Mouse (Mus musculus) ES-E14 (cell line): ENCODE measurements around the gene Hs3st5.

Experiments
- CHD2 ChIP-seq: IDR thresholded peaks from 2 replicates; pipeline ENCODE4 v1.6.1; 2014; ENCODE audit warnings: mild to moderate bottlenecking, low read depth, low read length, inconsistent platforms
- HCFC1 ChIP-seq: IDR thresholded peaks from 2 replicates; pipeline ENCODE4 v1.6.1; 2012; ENCODE audit warnings: low read length, inconsistent platforms, borderline replicate concordance; ENCODE audit not compliant: insufficient read depth
- MAFK ChIP-seq: IDR thresholded peaks from 2 replicates; pipeline ENCODE4 v1.6.1; 2014; ENCODE audit warnings: mild to moderate bottlenecking, low read depth, low read length, inconsistent platforms; ENCODE audit not compliant: insufficient read depth
- ZNF384 ChIP-seq: IDR thresholded peaks from 2 replicates; pipeline ENCODE4 v1.6.1; 2012; ENCODE audit warnings: low read depth, low read length, inconsistent platforms

DNA sequence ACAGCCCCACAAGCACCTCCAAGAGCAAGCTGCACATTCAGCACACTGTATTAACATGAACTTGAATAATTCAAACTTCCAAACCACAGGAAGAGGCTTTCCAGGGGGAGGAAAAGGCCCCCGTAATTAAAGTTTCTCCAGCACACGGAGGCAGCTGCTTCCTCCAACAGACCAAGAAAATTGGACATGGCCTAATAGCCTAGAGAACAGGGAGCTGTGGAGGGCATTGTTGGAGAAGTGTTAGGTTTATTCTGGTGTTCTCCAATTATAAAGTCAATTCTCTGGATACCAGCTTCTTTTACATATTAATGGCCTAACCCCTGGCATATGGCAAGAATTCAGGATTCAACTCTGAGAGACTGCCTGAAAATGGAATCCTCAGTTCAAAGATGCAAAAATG lies 60.6 kb downstream of the Hs3st5 start:
- TF ChIP-seq HCFC1, result no peak
- TF ChIP-seq MAFK, result no peak
- TF ChIP-seq CHD2, result no peak
- TF ChIP-seq ZNF384, result no peak
